ENCODE assay signal across 9 mouse cellular contexts in genomic region chr8:70774740-70775139, GRCm38 (mm10). TPM values are rescaled to one million over a fixed set of nuclear protein-coding genes. Genes with fewer than 3 reads are reported as not detected.
A peak's percentile ranks its signal among the peaks of the same experiment; 100 is the strongest.
DNase-seq lines count a peak whose midpoint lies in the region; ATAC-seq lines count a peak whose summit lies in the region.
"Had no signal": no experiment of that assay in that cellular context is flagged by ENCODE, and none has a peak within 500 bp of the region (broad histone marks: within the 10 kb centered on the region; RNA-seq: fewer than 3 reads in every experiment).

No protein-coding gene starts in this region.

- ATAC-seq in hindbrain, embryonic 14.5 days (ENCODE audit: low FRiP score): no peak
- ATAC-seq in neural tube, embryonic 13.5 days (ENCODE audit: low read depth): no peak
- no peak for ATAC-seq in megakaryocyte-erythroid progenitor cell, adult 5-6 weeks (replicated peaks; ENCODE audit: low FRiP score, low TSS enrichment, poor library complexity, severe bottlenecking)

- H3K9me3 ChIP-seq in hindbrain, embryonic 14.5 days (ENCODE audit: control insufficient read depth, low read length): no peaks in the 10 kb centered on the region
- H3K9me3 ChIP-seq in neural tube, embryonic 13.5 days: no peaks in the 10 kb centered on the region

- WGBS in hindbrain, embryonic 14.5 days: 98% methylated on average over 18 of the region's 18 CpGs
- 91% methylated on average over 18 of the region's 18 CpGs for WGBS in neural tube, embryonic 13.5 days

- peak; percentile 73 for DNase-seq in cerebellum, adult 11-12 months
- DNase-seq in cerebellum, postnatal 4 days (ENCODE audit: low spot score in 2 of 2): no peak
- DNase-seq in left cerebral cortex, postnatal 4 days: peak; percentile 42
- DNase-seq in left cerebral cortex, postnatal 14 days (ENCODE audit: low spot score in 2 of 2): no peak
- no peak for DNase-seq in hindbrain, embryonic 14.5 days (ENCODE audit: low spot score)
- DNase-seq in adrenal gland, postnatal 25 days: no peak
- DNase-seq: thymus, adult 2 months had no signal

- no peaks in the 10 kb centered on the region for H3K27me3 ChIP-seq in hindbrain, embryonic 14.5 days (ENCODE audit: control insufficient read depth, insufficient read depth, low read length)
- H3K27me3 ChIP-seq in neural tube, embryonic 13.5 days: no peaks in the 10 kb centered on the region

- intact Hi-C loops in left cerebral cortex, postnatal 4 days (cut with DNase I): no loop called here
- intact Hi-C loops in left cerebral cortex, postnatal 14 days (cut with DNase I): no loop called here

- peak overlapping the region; percentile 88 for H3K4me2 ChIP-seq in hindbrain, embryonic 14.5 days (replicated peaks)
- H3K4me2 ChIP-seq in neural tube, embryonic 13.5 days: peak overlapping the region; percentile 93

- peak overlapping the region; percentile 99; the same call in 1 of the 2 replicates for H3K9ac ChIP-seq in hindbrain, embryonic 14.5 days
- peak overlapping the region; percentile 94 for H3K9ac ChIP-seq in neural tube, embryonic 13.5 days

- no peak overlapping the region for H3K4me3 ChIP-seq in hindbrain, embryonic 14.5 days (replicated peaks; ENCODE audit: low read length)
- peak overlapping the region; percentile 85 for H3K4me3 ChIP-seq in neural tube, embryonic 13.5 days

- H3K4me1 ChIP-seq in hindbrain, embryonic 14.5 days (replicated peaks; ENCODE audit: control insufficient read depth, insufficient read depth, low read length): peaks cover 38% of the 10 kb centered on the region
- H3K4me1 ChIP-seq in neural tube, embryonic 13.5 days (replicated peaks): peaks cover 52% of the 10 kb centered on the region

- H3K27ac ChIP-seq in hindbrain, embryonic 14.5 days: peak overlapping the region; percentile 55; the same call in 1 of the 2 replicates
- peak overlapping the region; percentile 77 for H3K27ac ChIP-seq in neural tube, embryonic 13.5 days (replicated peaks)

- peaks cover 52% of the 10 kb centered on the region for H3K36me3 ChIP-seq in hindbrain, embryonic 14.5 days (replicated peaks; ENCODE audit: control insufficient read depth, insufficient read depth)
- peaks cover 66% of the 10 kb centered on the region for H3K36me3 ChIP-seq in neural tube, embryonic 13.5 days

RNA-seq across cellular contexts. Expression of gene Pik3r2, which starts 1.8 kb away (rescaled TPM):
- total RNA-seq in left cerebral cortex, postnatal 4 days (2021): 100 to 1,000 TPM; 187 to 198 TPM
- 100 to 1,000 TPM; 162 to 174 TPM for total RNA-seq in left cerebral cortex, postnatal 14 days (2021)
- 83.0 and 84.6 TPM in 2 replicates for polyA plus RNA-seq in hindbrain, embryonic 14.5 days (2014; fragmentation: Nextera tagmentation; extraction: Ambion mirVana)
- polyA plus RNA-seq in neural tube, embryonic 13.5 days (2015; fragmentation: Nextera tagmentation; extraction: Ambion mirVana): 88.9 and 93.7 TPM in 2 replicates
- 30.7 and 51.4 TPM in 2 replicates for total RNA-seq in megakaryocyte-erythroid progenitor cell, adult 5-6 weeks (2014; fragmentation: Nextera tagmentation)
- total RNA-seq in megakaryocyte-erythroid progenitor cell, adult 5-6 weeks (2017): 29.2 and 33.9 TPM in 2 replicates
- total RNA-seq in adrenal gland, postnatal 25 days (2021): 50.2 and 62.1 TPM in 2 replicates

RNA-seq across cellular contexts. Expression of gene Mpv17l2, which starts 14.0 kb away (rescaled TPM):
- 10 to 100 TPM; 31.7 to 32.6 TPM for total RNA-seq in left cerebral cortex, postnatal 4 days (2021)
- total RNA-seq in left cerebral cortex, postnatal 14 days (2021): 10 to 100 TPM; 36.3 to 36.5 TPM
- 34.4 and 43.5 TPM in 2 replicates for polyA plus RNA-seq in hindbrain, embryonic 14.5 days (2014; fragmentation: Nextera tagmentation; extraction: Ambion mirVana)
- 46.1 and 54.5 TPM in 2 replicates for polyA plus RNA-seq in neural tube, embryonic 13.5 days (2015; fragmentation: Nextera tagmentation; extraction: Ambion mirVana)
- 58.3 and 111 TPM in 2 replicates for total RNA-seq in megakaryocyte-erythroid progenitor cell, adult 5-6 weeks (2014; fragmentation: Nextera tagmentation)
- 4.3 and 17.6 TPM in 2 replicates for total RNA-seq in megakaryocyte-erythroid progenitor cell, adult 5-6 weeks (2017)
- 127 and 143 TPM in 2 replicates for total RNA-seq in adrenal gland, postnatal 25 days (2021)

RNA-seq across cellular contexts. Expression of gene Rab3a, which starts 20.3 kb away (rescaled TPM):
- 100 to 1,000 TPM; 414 to 476 TPM for total RNA-seq in left cerebral cortex, postnatal 4 days (2021)
- 100 to 1,000 TPM; 926 to 947 TPM for total RNA-seq in left cerebral cortex, postnatal 14 days (2021)
- 519 and 565 TPM in 2 replicates for polyA plus RNA-seq in hindbrain, embryonic 14.5 days (2014; fragmentation: Nextera tagmentation; extraction: Ambion mirVana)
- polyA plus RNA-seq in neural tube, embryonic 13.5 days (2015; fragmentation: Nextera tagmentation; extraction: Ambion mirVana): 402 and 417 TPM in 2 replicates
- total RNA-seq in megakaryocyte-erythroid progenitor cell, adult 5-6 weeks (2014; fragmentation: Nextera tagmentation): 1.8 and 7.0 TPM in 2 replicates
- 1.2 and 2.8 TPM in 2 replicates for total RNA-seq in megakaryocyte-erythroid progenitor cell, adult 5-6 weeks (2017)
- 65.2 and 89.6 TPM in 2 replicates for total RNA-seq in adrenal gland, postnatal 25 days (2021)

RNA-seq across cellular contexts. Expression of gene Mast3, which starts 30.1 kb away (rescaled TPM):
- 10 to 100 TPM; 78.2 to 86.3 TPM for total RNA-seq in left cerebral cortex, postnatal 4 days (2021)
- total RNA-seq in left cerebral cortex, postnatal 14 days (2021): 100 to 1,000 TPM; 176 to 185 TPM
- polyA plus RNA-seq in hindbrain, embryonic 14.5 days (2014; fragmentation: Nextera tagmentation; extraction: Ambion mirVana): 23.3 and 26.6 TPM in 2 replicates
- polyA plus RNA-seq in neural tube, embryonic 13.5 days (2015; fragmentation: Nextera tagmentation; extraction: Ambion mirVana): 15.8 and 17.6 TPM in 2 replicates
- total RNA-seq in megakaryocyte-erythroid progenitor cell, adult 5-6 weeks (2014; fragmentation: Nextera tagmentation): 44.0 and 54.3 TPM in 2 replicates
- 6.2 and 7.3 TPM in 2 replicates for total RNA-seq in megakaryocyte-erythroid progenitor cell, adult 5-6 weeks (2017)
- total RNA-seq in adrenal gland, postnatal 25 days (2021): 26.9 and 27.4 TPM in 2 replicates

RNA-seq across cellular contexts. Expression of gene Il12rb1, which starts 33.5 kb away (rescaled TPM):
- total RNA-seq in left cerebral cortex, postnatal 4 days (2021): under 1 TPM; 0.20 to 0.22 TPM
- total RNA-seq in left cerebral cortex, postnatal 14 days (2021): 1 to 10 TPM; 1.2 TPM
- polyA plus RNA-seq in hindbrain, embryonic 14.5 days (2014; fragmentation: Nextera tagmentation; extraction: Ambion mirVana): 0.09 TPM in 1 of 2 replicates, not detected in the other
- not detected in 2 replicates for polyA plus RNA-seq in neural tube, embryonic 13.5 days (2015; fragmentation: Nextera tagmentation; extraction: Ambion mirVana)
- total RNA-seq in megakaryocyte-erythroid progenitor cell, adult 5-6 weeks (2014; fragmentation: Nextera tagmentation): 0.31 and 0.79 TPM in 2 replicates
- 1.6 and 2.0 TPM in 2 replicates for total RNA-seq in megakaryocyte-erythroid progenitor cell, adult 5-6 weeks (2017)
- total RNA-seq in adrenal gland, postnatal 25 days (2021): not detected in 2 replicates

Comparison
In these comparisons a context has a peak if more than half of its experiments do, and no peak if none do; other contexts are left out.
1. DNase-seq: peak in cerebellum, adult 11-12 months (single experiment) and left cerebral cortex, postnatal 4 days (single experiment); none in cerebellum, postnatal 4 days (0 of 2), left cerebral cortex, postnatal 14 days (0 of 2), hindbrain, embryonic 14.5 days (single experiment) and adrenal gland, postnatal 25 days (single experiment).